Mouse (Mus musculus): ENCODE measurements around the gene Coq5. TPM values are rescaled to one million over a fixed set of nuclear protein-coding genes. Genes with fewer than 3 reads are reported as not detected.
"Not testable (repeated sequence)": the region's sequence is repeated elsewhere in the genome, so short reads cannot be mapped to it uniquely, and the experiment has no call there.

Gene Coq5
- total and polyA plus RNA-seq, 2 experiments from 2014 or later, result 41.7 to 45.2 TPM

DNA sequence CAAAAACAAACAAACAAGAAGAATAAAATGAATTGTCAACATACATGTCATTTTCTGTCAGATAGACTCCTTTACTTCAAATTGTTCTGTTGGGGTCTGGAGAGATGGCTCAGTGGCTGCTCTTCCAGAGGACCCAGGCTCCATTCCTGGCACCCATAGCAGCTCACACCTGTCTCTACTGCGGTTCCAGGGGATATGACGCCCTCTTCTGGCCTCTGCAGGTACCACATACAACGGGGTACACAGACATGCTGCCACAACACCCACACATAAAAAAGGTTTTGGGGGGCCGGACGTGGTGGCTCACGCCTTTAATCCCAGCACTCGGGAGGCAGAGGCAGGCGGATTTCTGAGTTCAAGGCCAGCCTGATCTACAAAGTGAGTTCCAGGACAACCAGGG, 14.7 kb downstream of the Coq5 start:
- H3K9me3 ChIP-seq (ENCODE audit: low read length), result no peaks in the 10 kb centered on the region
- H3K27me3 ChIP-seq (ENCODE audit: insufficient read depth, low read length), result no peaks in the 10 kb centered on the region
- H3K4me3 ChIP-seq (ENCODE audit: low read depth, low read length), result no peak overlapping the region
- H3K4me1 ChIP-seq (ENCODE audit: insufficient read depth), result 0 out of 2 replicates have a peak, but pooled peaks cover 5% of the 10 kb centered on the region
- peak; percentile 26; the same call in 1 of the 2 replicates for TF ChIP-seq CTCF (IDR thresholded peaks at IDR 0.05; ENCODE audit: low read depth)
- 92% methylated on average over 8 of the region's 8 CpGs for WGBS
- H3K9ac ChIP-seq, result no peak overlapping the region
- no peak for ATAC-seq
- DNase-seq, result no peak
- H3K27ac ChIP-seq (ENCODE audit: low read depth, low read length), result no peak overlapping the region
- no peak overlapping the region for H3K4me2 ChIP-seq (ENCODE audit: low read depth)
- H3K36me3 ChIP-seq (ENCODE audit: insufficient read depth), result peaks cover 59% of the 10 kb centered on the region

DNA sequence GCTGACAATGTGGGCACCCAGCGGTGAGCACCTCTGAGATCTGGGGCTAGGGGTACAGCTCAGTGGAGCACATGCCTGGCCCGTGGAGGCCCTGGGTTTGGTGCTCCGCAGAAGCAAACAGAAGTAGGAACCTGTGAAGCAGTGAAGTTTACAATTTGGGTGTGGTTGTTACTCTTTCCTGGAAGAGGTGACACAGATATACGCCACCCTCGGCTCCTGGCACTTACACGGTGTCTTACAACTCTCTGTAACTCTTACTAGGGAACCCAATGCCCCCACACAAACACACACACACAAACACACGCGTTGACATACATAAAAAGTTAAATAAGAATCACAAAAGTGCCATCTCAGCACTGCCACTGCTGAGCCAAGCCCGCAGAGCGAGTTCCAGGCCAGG, 16.9 kb downstream of the Coq5 start:
- H3K9ac ChIP-seq, result no peak overlapping the region
- H3K4me3 ChIP-seq (ENCODE audit: low read depth, low read length), result no peak overlapping the region
- DNase-seq, result no peak
- 88% methylated on average over 10 of the region's 10 CpGs for WGBS
- ATAC-seq, result no peak
- no peak overlapping the region for H3K4me2 ChIP-seq (ENCODE audit: low read depth)
- no peaks in the 10 kb centered on the region for H3K9me3 ChIP-seq (ENCODE audit: low read length)
- H3K4me1 ChIP-seq (ENCODE audit: insufficient read depth), result 0 out of 2 replicates have a peak, but pooled peaks cover 5% of the 10 kb centered on the region
- peaks cover 49% of the 10 kb centered on the region for H3K36me3 ChIP-seq (ENCODE audit: insufficient read depth)
- TF ChIP-seq CTCF (IDR thresholded peaks at IDR 0.05; ENCODE audit: low read depth), result no peak
- no peak overlapping the region for H3K27ac ChIP-seq (ENCODE audit: low read depth, low read length)
- no peaks in the 10 kb centered on the region for H3K27me3 ChIP-seq (ENCODE audit: insufficient read depth, low read length)

DNA sequence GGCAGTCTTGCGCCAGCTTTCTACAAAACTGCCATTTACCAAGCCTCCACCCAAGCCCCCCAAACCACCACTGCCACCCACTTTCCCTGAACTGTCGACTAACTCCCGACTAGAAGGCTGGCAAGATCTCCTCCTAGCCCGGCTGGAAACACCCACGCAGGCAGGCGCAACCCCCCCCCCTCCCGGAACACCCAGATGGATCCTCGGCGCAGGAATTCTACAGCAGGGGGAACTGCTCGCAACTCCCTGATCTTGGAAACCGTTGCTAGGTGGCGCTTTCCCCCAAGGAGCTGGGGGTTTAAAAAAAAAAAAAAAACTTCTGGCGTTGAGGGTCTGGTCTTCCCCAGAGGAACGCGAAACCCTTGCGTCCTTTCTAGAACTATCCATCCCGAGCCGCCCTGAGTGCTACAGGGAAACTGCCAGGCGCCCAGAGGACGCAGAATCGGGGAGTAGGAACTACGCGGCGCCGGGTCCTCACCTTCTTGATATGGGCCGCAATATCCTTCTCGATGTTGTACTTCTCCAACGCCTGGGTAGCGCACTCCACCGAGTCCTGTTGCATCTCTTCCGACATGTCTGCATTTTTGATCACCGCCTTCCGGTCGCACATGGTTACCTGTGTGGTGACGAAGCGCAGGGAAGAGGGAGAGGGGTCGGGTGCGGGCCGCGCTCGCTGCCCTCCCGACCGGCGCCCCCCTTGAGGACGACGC, 20.7 kb downstream of the Coq5 start:
- Histone ChIP-seq H3K9ac (peak overlapping the region; percentile 81), H3K4me2 (ENCODE audit: low read depth) (peak overlapping the region; percentile 63), H3K9me3 (ENCODE audit: low read length) (no peaks in the 10 kb centered on the region), H3K27me3 (ENCODE audit: insufficient read depth, low read length) (no peaks in the 10 kb centered on the region), H3K27ac (ENCODE audit: low read depth, low read length) (peak overlapping the region; percentile 93), H3K4me1 (ENCODE audit: insufficient read depth) (peaks cover 12% of the 10 kb centered on the region; the same call in 1 of the 2 replicates), H3K4me3 (ENCODE audit: low read depth, low read length) (peak overlapping the region; percentile 79), H3K36me3 (ENCODE audit: insufficient read depth) (peaks cover 35% of the 10 kb centered on the region)
- peak; percentile 64 for TF ChIP-seq CTCF (IDR thresholded peaks at IDR 0.05; ENCODE audit: low read depth)
- ATAC-seq (peak; percentile 40), DNase-seq (peak; percentile 89)
- WGBS, result under 1% methylated on average over 46 of the region's 46 CpGs

DNA sequence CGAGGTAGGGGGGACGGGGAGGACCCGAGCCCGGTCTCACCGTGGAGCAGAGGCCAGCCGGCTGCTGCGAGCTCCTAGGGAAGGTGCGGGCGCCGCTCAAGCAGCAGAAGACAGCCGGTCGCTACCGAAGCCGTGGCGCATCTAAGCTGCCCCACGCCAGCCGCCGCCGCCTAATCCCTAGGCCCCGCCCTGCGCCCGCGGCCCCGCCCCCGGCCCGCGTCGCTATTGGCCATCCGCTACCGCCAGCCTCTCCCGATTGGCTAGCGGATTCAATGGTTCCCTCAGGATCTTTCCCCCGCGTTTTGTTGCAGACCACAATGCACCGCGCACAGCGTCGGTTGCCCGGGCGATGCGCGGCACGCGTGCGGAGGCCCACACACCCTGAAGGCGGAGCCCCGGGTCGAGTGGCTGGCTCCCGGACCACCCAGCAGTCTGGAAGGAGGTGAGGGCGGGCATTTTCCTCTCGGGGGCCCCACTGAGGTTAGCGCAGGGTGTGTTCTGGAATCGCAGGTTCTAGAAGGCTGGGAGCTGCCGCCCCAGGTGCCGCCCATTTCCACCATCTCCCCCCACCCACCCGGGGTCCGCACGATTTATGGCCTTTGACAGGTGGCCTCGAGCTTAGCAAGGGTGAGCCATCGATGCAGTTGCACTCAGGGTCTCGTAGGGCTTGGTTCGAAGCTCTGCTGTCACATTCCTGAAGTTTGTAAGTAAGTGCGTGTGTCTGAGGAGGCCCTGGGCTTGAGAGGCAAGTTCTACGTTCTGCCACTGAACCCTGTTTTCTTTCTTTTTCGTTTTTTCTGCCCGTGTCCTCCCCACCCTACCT, 21.5 kb downstream of the Coq5 start, which contains the start of gene Dynll1:
TSS of gene Dynll1 (minus strand) at position 208 of the 823 bp plus-strand sequence.
- peak; percentile 44; the same call in 1 of the 2 replicates for TF ChIP-seq CTCF (IDR thresholded peaks at IDR 0.05; ENCODE audit: low read depth)
- H3K9ac ChIP-seq, result peak within 1 kb of the TSS; percentile 81
- peaks cover 27% of the 10 kb centered on the region for H3K36me3 ChIP-seq (ENCODE audit: insufficient read depth)
- peak within 1 kb of the TSS; percentile 63 for H3K4me2 ChIP-seq (ENCODE audit: low read depth)
- under 1% methylated on average over 65 of the region's 66 CpGs for WGBS
- H3K4me1 ChIP-seq (ENCODE audit: insufficient read depth), result peaks cover 12% of the 10 kb centered on the region; the same call in 1 of the 2 replicates
- peak within 1 kb of the TSS; percentile 93 for H3K27ac ChIP-seq (ENCODE audit: low read depth, low read length)
- ATAC-seq (peak; percentile 97), DNase-seq (peak; percentile 100)
- H3K27me3 ChIP-seq (ENCODE audit: insufficient read depth, low read length), result no peaks in the 10 kb centered on the region
- H3K9me3 ChIP-seq (ENCODE audit: low read length), result no peaks in the 10 kb centered on the region
- H3K4me3 ChIP-seq (ENCODE audit: low read depth, low read length), result peak within 1 kb of the TSS; percentile 79

DNA sequence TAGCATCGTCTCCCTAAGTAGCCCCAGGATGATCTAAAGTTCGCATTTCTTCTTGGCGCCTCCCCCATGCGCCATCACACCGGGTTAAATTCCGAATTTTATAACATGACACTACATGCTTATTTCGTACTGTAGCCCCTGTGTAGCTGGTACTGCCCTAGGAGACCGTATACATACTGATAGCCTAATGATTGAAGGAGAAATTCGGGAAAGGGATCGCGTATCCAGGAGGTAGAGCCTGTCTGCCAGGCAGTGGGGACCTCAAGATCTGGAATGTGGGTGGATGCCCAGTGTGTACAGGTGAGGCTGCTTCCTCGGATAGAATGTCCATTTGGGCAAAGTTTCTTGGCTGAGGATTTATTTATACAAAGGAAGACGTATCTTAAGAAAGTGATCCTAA, 22.1 kb downstream of the Coq5 start:
- peak overlapping the region; percentile 63 for H3K4me2 ChIP-seq (ENCODE audit: low read depth)
- 28% methylated on average over 13 of the region's 13 CpGs for WGBS
- DNase-seq (no peak), ATAC-seq (no peak)
- peak overlapping the region; percentile 55 for H3K9ac ChIP-seq
- peak overlapping the region; percentile 79 for H3K4me3 ChIP-seq (ENCODE audit: low read depth, low read length)
- peaks cover 12% of the 10 kb centered on the region; the same call in 1 of the 2 replicates for H3K4me1 ChIP-seq (ENCODE audit: insufficient read depth)
- TF ChIP-seq CTCF (IDR thresholded peaks at IDR 0.05; ENCODE audit: low read depth), result no peak
- no peak overlapping the region for H3K27ac ChIP-seq (ENCODE audit: low read depth, low read length)
- no peaks in the 10 kb centered on the region for H3K27me3 ChIP-seq (ENCODE audit: insufficient read depth, low read length)
- no peaks in the 10 kb centered on the region for H3K9me3 ChIP-seq (ENCODE audit: low read length)
- H3K36me3 ChIP-seq (ENCODE audit: insufficient read depth), result peaks cover 22% of the 10 kb centered on the region

DNA sequence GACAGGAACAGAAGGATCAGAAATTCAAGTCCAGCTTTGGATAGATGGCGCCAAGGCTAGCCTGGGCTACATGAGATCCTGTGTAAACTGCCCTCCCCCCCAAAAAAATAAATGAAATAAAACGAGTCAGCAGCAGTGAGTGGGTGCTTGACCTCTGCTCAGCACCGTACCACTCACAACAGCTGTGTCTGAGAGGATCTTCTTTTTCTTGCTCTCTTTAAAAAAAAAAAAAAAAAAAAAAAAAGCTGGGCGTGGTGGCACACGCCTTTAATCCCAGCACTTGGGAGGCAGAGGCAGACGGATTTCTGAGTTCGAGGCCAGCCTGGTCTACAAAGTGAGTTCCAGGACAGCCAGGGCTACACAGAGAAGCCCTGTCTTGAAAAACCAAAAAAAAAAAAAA, 22.7 kb downstream of the Coq5 start:
- WGBS, result 89% methylated on average over 5 of the region's 7 CpGs
- H3K4me3 ChIP-seq (ENCODE audit: low read depth, low read length), result not testable (repeated sequence)

More for the DNA sequence above, 22.7 kb downstream of the Coq5 start:
- DNase-seq; H3K9ac ChIP-seq; H3K27ac ChIP-seq (ENCODE audit: low read depth, low read length); H3K4me2 ChIP-seq (ENCODE audit: low read depth); H3K27me3 ChIP-seq (ENCODE audit: insufficient read depth, low read length); ATAC-seq; H3K9me3 ChIP-seq (ENCODE audit: low read length): not testable (repeated sequence)
- Histone ChIP-seq H3K36me3 (ENCODE audit: insufficient read depth) (peaks cover 16% of the 10 kb centered on the region), H3K4me1 (ENCODE audit: insufficient read depth) (peaks cover 12% of the 10 kb centered on the region; the same call in 1 of the 2 replicates)
